In genomic region chr14:28848831-28849590, GRCm38 (mm10) we compare ENCODE assay signal across 11 mouse cellular contexts.
A peak's percentile ranks its signal among the peaks of the same experiment; 100 is the strongest.
DNase-seq lines count a peak whose midpoint lies in the region; ATAC-seq lines count a peak whose summit lies in the region.
"Had no signal": no experiment of that assay in that cellular context is flagged by ENCODE, and none has a peak within 500 bp of the region (broad histone marks: within the 10 kb centered on the region; RNA-seq: fewer than 3 reads in every experiment).

No protein-coding gene starts in this region.

- H3K9me3 ChIP-seq in forebrain, embryonic 14.5 days (replicated peaks; ENCODE audit: control insufficient read depth, low read length), result no peaks in the 10 kb centered on the region
- no peaks in the 10 kb centered on the region for H3K9me3 ChIP-seq in forebrain, embryonic 16.5 days (ENCODE audit: control insufficient read depth, low read length)
- no peaks in the 10 kb centered on the region for H3K9me3 ChIP-seq in midbrain, embryonic 14.5 days (ENCODE audit: control insufficient read depth, low read length)
- no peaks in the 10 kb centered on the region for H3K9me3 ChIP-seq in midbrain, embryonic 11.5 days (ENCODE audit: control insufficient read depth, low read length)
- H3K9me3 ChIP-seq: embryonic facial prominence, embryonic 12.5 days; midbrain, embryonic 12.5 days had no signal

- H3K4me2 ChIP-seq in forebrain, embryonic 14.5 days (ENCODE audit: low read length), result no peak overlapping the region
- H3K4me2 ChIP-seq in forebrain, embryonic 16.5 days (ENCODE audit: low read length), result no peak overlapping the region
- H3K4me2 ChIP-seq in midbrain, embryonic 14.5 days (ENCODE audit: low read length), result no peak overlapping the region
- no peak overlapping the region for H3K4me2 ChIP-seq in midbrain, embryonic 11.5 days
- H3K4me2 ChIP-seq: embryonic facial prominence, embryonic 12.5 days; midbrain, embryonic 12.5 days had no signal

- H3K4me1 ChIP-seq in forebrain, embryonic 14.5 days (ENCODE audit: control insufficient read depth, insufficient read depth, low read length), result no peaks in the 10 kb centered on the region
- no peaks in the 10 kb centered on the region for H3K4me1 ChIP-seq in forebrain, embryonic 16.5 days (replicated peaks; ENCODE audit: control insufficient read depth, insufficient read depth, low read length)
- no peaks in the 10 kb centered on the region for H3K4me1 ChIP-seq in midbrain, embryonic 14.5 days (ENCODE audit: control insufficient read depth, insufficient read depth, low read length)
- no peaks in the 10 kb centered on the region for H3K4me1 ChIP-seq in midbrain, embryonic 11.5 days (ENCODE audit: control insufficient read depth, insufficient read depth, low read length)
- H3K4me1 ChIP-seq: embryonic facial prominence, embryonic 12.5 days; midbrain, embryonic 12.5 days had no signal

- ATAC-seq in forebrain, embryonic 14.5 days, result no peak
- no peak for ATAC-seq in forebrain, embryonic 16.5 days
- no peak for ATAC-seq in midbrain, embryonic 14.5 days (ENCODE audit: low FRiP score, low TSS enrichment)
- no peak for ATAC-seq in midbrain, embryonic 11.5 days (ENCODE audit: low FRiP score)

- no peak overlapping the region for H3K4me3 ChIP-seq in forebrain, embryonic 14.5 days (ENCODE audit: low read depth, low read length)
- H3K4me3 ChIP-seq in forebrain, embryonic 16.5 days (replicated peaks; ENCODE audit: low read length), result no peak overlapping the region
- H3K4me3 ChIP-seq in midbrain, embryonic 14.5 days (replicated peaks; ENCODE audit: low read depth, low read length), result no peak overlapping the region
- no peak overlapping the region for H3K4me3 ChIP-seq in midbrain, embryonic 11.5 days (ENCODE audit: low read depth, low read length)
- H3K4me3 ChIP-seq: embryonic facial prominence, embryonic 12.5 days; midbrain, embryonic 12.5 days had no signal

- no peak overlapping the region for H3K9ac ChIP-seq in forebrain, embryonic 14.5 days (ENCODE audit: low read length)
- H3K9ac ChIP-seq in forebrain, embryonic 16.5 days (replicated peaks; ENCODE audit: low read depth, low read length), result no peak overlapping the region
- no peak overlapping the region for H3K9ac ChIP-seq in midbrain, embryonic 14.5 days (replicated peaks; ENCODE audit: low read length)
- no peak overlapping the region for H3K9ac ChIP-seq in midbrain, embryonic 11.5 days (ENCODE audit: low read length)
- H3K9ac ChIP-seq: embryonic facial prominence, embryonic 12.5 days; midbrain, embryonic 12.5 days had no signal

- DNase-seq in forebrain, embryonic 14.5 days (ENCODE audit: low spot score), result peak; percentile 52
- peak; percentile 51 for DNase-seq in midbrain, embryonic 14.5 days
- no peak for DNase-seq in midbrain, embryonic 11.5 days (ENCODE audit: low spot score, missing footprints)
- peak; percentile 72 for DNase-seq in heart, postnatal 4 days
- peak; percentile 67 to 75 for DNase-seq in lung, postnatal 4 days
- no peak for DNase-seq in B cell, adult 2 months
- no peak for DNase-seq in thymus, adult 18-20 months

- H3K27ac ChIP-seq in forebrain, embryonic 14.5 days (ENCODE audit: low read depth, low read length), result no peak overlapping the region
- H3K27ac ChIP-seq in forebrain, embryonic 16.5 days (ENCODE audit: low read length), result no peak overlapping the region
- no peak overlapping the region for H3K27ac ChIP-seq in midbrain, embryonic 14.5 days (replicated peaks; ENCODE audit: low read depth, low read length)
- H3K27ac ChIP-seq in midbrain, embryonic 11.5 days (ENCODE audit: low read depth, low read length), result no peak overlapping the region
- H3K27ac ChIP-seq: embryonic facial prominence, embryonic 12.5 days; midbrain, embryonic 12.5 days had no signal

- H3K36me3 ChIP-seq in forebrain, embryonic 14.5 days (ENCODE audit: control insufficient read depth, insufficient read depth, low read length), result no peaks in the 10 kb centered on the region
- H3K36me3 ChIP-seq in forebrain, embryonic 16.5 days (ENCODE audit: control insufficient read depth, insufficient read depth), result no peaks in the 10 kb centered on the region
- no peaks in the 10 kb centered on the region for H3K36me3 ChIP-seq in midbrain, embryonic 14.5 days (ENCODE audit: control insufficient read depth, insufficient read depth, low read length)
- H3K36me3 ChIP-seq in midbrain, embryonic 11.5 days (ENCODE audit: control insufficient read depth, insufficient read depth, low read length), result no peaks in the 10 kb centered on the region
- H3K36me3 ChIP-seq: embryonic facial prominence, embryonic 12.5 days; midbrain, embryonic 12.5 days had no signal

- no peaks in the 10 kb centered on the region for H3K27me3 ChIP-seq in forebrain, embryonic 14.5 days (replicated peaks; ENCODE audit: control insufficient read depth, insufficient read depth, low read length)
- H3K27me3 ChIP-seq in forebrain, embryonic 16.5 days (replicated peaks; ENCODE audit: control insufficient read depth, insufficient read depth, low read length), result no peaks in the 10 kb centered on the region
- H3K27me3 ChIP-seq in midbrain, embryonic 14.5 days (ENCODE audit: control insufficient read depth, insufficient read depth, low read length), result no peaks in the 10 kb centered on the region
- H3K27me3 ChIP-seq in midbrain, embryonic 11.5 days (ENCODE audit: control insufficient read depth, insufficient read depth, low read length), result no peaks in the 10 kb centered on the region
- H3K27me3 ChIP-seq: CH12.LX; embryonic facial prominence, embryonic 12.5 days; midbrain, embryonic 12.5 days had no signal

- WGBS in forebrain, embryonic 14.5 days, result 22% methylated on average over 2 of the region's 2 CpGs
- WGBS in forebrain, embryonic 16.5 days, result 16% methylated on average over 2 of the region's 2 CpGs
- 32% methylated on average over 2 of the region's 2 CpGs for WGBS in midbrain, embryonic 14.5 days
- 15% methylated on average over 2 of the region's 2 CpGs for WGBS in midbrain, embryonic 11.5 days

Comparison
In these comparisons a context has a peak if more than half of its experiments do, and no peak if none do; other contexts are left out.
1. DNase-seq: peak in forebrain, embryonic 14.5 days (single experiment), midbrain, embryonic 14.5 days (single experiment), heart, postnatal 4 days (single experiment) and lung, postnatal 4 days (2 of 2); none in midbrain, embryonic 11.5 days (single experiment), B cell, adult 2 months (0 of 2) and thymus, adult 18-20 months (0 of 2).